Mouse (Mus musculus): ENCODE results near the gene Fblim1. TPM values are rescaled to one million over a fixed set of nuclear protein-coding genes. Genes with fewer than 3 reads are reported as not detected.

Fblim1 gene
- polyA plus RNA-seq, 1 experiment from 2014 or later, result 94.6 TPM

GRCm38 (mm10) chr4:141600364-141600763, 5.5 kb downstream of the Fblim1 start:
- Histone ChIP-seq H3K4me2 (ENCODE audit: low read length) (peak overlapping the region; percentile 63), H3K9ac (ENCODE audit: low read length) (peak overlapping the region; percentile 92; the same call in 1 of the 2 replicates), H3K4me1 (replicated peaks; ENCODE audit: control insufficient read depth, insufficient read depth, low read length) (peaks cover 28% of the 10 kb centered on the region), H3K4me3 (ENCODE audit: low read depth, low read length) (no peak overlapping the region), H3K27ac (ENCODE audit: low read depth) (peak overlapping the region; percentile 96), H3K27me3 (replicated peaks; ENCODE audit: control insufficient read depth, insufficient read depth, low read length) (no peaks in the 10 kb centered on the region), H3K9me3 (ENCODE audit: control insufficient read depth, low read length) (no peaks in the 10 kb centered on the region), H3K36me3 (ENCODE audit: control insufficient read depth, insufficient read depth, low read length) (peaks cover 3% of the 10 kb centered on the region)
- DNase-seq (ENCODE audit: low spot score) (peak; percentile 63), ATAC-seq (replicated peaks; ENCODE audit: low FRiP score, low TSS enrichment, low read depth) (no peak)
- 21% methylated on average over 6 of the region's 6 CpGs for WGBS

- Histone ChIP-seq H3K4me1 (replicated peaks; ENCODE audit: control insufficient read depth, insufficient read depth, low read length) (peaks cover 19% of the 10 kb centered on the region), H3K4me2 (ENCODE audit: low read length) (peak overlapping the region; percentile 63), H3K36me3 (ENCODE audit: control insufficient read depth, insufficient read depth, low read length) (peaks cover 12% of the 10 kb centered on the region), H3K4me3 (ENCODE audit: low read depth, low read length) (peak overlapping the region; percentile 81), H3K27me3 (replicated peaks; ENCODE audit: control insufficient read depth, insufficient read depth, low read length) (no peaks in the 10 kb centered on the region), H3K27ac (ENCODE audit: low read depth) (peak overlapping the region; percentile 96), H3K9ac (ENCODE audit: low read length) (peak overlapping the region; percentile 92), H3K9me3 (ENCODE audit: control insufficient read depth, low read length) (no peaks in the 10 kb centered on the region)
- WGBS, result under 1% methylated on average over 51 of the region's 57 CpGs
- DNase-seq (ENCODE audit: low spot score) (peak; percentile 76), ATAC-seq (replicated peaks; ENCODE audit: low FRiP score, low TSS enrichment, low read depth) (peak; percentile 36)
Observed at GRCm38 (mm10) chr4:141599251-141600141, 6.4 kb downstream of the Fblim1 start.

GRCm38 (mm10) chr4:141598894-141599250, 7.0 kb downstream of the Fblim1 start:
- DNase-seq (ENCODE audit: low spot score) (no peak), ATAC-seq (replicated peaks; ENCODE audit: low FRiP score, low TSS enrichment, low read depth) (no peak)
- Histone ChIP-seq H3K4me1 (replicated peaks; ENCODE audit: control insufficient read depth, insufficient read depth, low read length) (peaks cover 13% of the 10 kb centered on the region), H3K9me3 (ENCODE audit: control insufficient read depth, low read length) (no peaks in the 10 kb centered on the region), H3K4me2 (ENCODE audit: low read length) (peak overlapping the region; percentile 63), H3K27me3 (replicated peaks; ENCODE audit: control insufficient read depth, insufficient read depth, low read length) (no peaks in the 10 kb centered on the region), H3K4me3 (ENCODE audit: low read depth, low read length) (peak overlapping the region; percentile 81), H3K9ac (ENCODE audit: low read length) (peak overlapping the region; percentile 92), H3K27ac (ENCODE audit: low read depth) (peak overlapping the region; percentile 96), H3K36me3 (ENCODE audit: control insufficient read depth, insufficient read depth, low read length) (peaks cover 18% of the 10 kb centered on the region)
- 3% methylated on average over 9 of the region's 9 CpGs for WGBS

- Histone ChIP-seq H3K9ac (ENCODE audit: low read length) (peak overlapping the region; percentile 92), H3K27me3 (replicated peaks; ENCODE audit: control insufficient read depth, insufficient read depth, low read length) (no peaks in the 10 kb centered on the region), H3K36me3 (ENCODE audit: control insufficient read depth, insufficient read depth, low read length) (peaks cover 21% of the 10 kb centered on the region), H3K4me3 (ENCODE audit: low read depth, low read length) (peak overlapping the region; percentile 81), H3K4me1 (replicated peaks; ENCODE audit: control insufficient read depth, insufficient read depth, low read length) (peaks cover 11% of the 10 kb centered on the region), H3K27ac (ENCODE audit: low read depth) (peak overlapping the region; percentile 96), H3K4me2 (ENCODE audit: low read length) (peak overlapping the region; percentile 63), H3K9me3 (ENCODE audit: control insufficient read depth, low read length) (no peaks in the 10 kb centered on the region)
- DNase-seq (ENCODE audit: low spot score) (peak; percentile 82), ATAC-seq (replicated peaks; ENCODE audit: low FRiP score, low TSS enrichment, low read depth) (peak; percentile 58)
- 2% methylated on average over 19 of the region's 19 CpGs for WGBS
Observed at GRCm38 (mm10) chr4:141598199-141598893, 7.5 kb downstream of the Fblim1 start.

GRCm38 (mm10) chr4:141596700-141597328, 9.1 kb downstream of the Fblim1 start:
- ATAC-seq (replicated peaks; ENCODE audit: low FRiP score, low TSS enrichment, low read depth) (no peak), DNase-seq (ENCODE audit: low spot score) (no peak)
- Histone ChIP-seq H3K9me3 (ENCODE audit: control insufficient read depth, low read length) (no peaks in the 10 kb centered on the region), H3K36me3 (ENCODE audit: control insufficient read depth, insufficient read depth, low read length) (peaks cover 36% of the 10 kb centered on the region), H3K4me2 (ENCODE audit: low read length) (no peak overlapping the region), H3K27me3 (replicated peaks; ENCODE audit: control insufficient read depth, insufficient read depth, low read length) (no peaks in the 10 kb centered on the region), H3K9ac (ENCODE audit: low read length) (no peak overlapping the region), H3K4me1 (replicated peaks; ENCODE audit: control insufficient read depth, insufficient read depth, low read length) (peaks cover 11% of the 10 kb centered on the region), H3K4me3 (ENCODE audit: low read depth, low read length) (no peak overlapping the region), H3K27ac (ENCODE audit: low read depth) (no peak overlapping the region)
- WGBS, result 91% methylated on average over 8 of the region's 8 CpGs

GRCm38 (mm10) chr4:141595605-141596268, 10.2 kb downstream of the Fblim1 start:
- H3K4me2 ChIP-seq (ENCODE audit: low read length), result no peak overlapping the region
- WGBS, result 66% methylated on average over 9 of the region's 9 CpGs
- peaks cover 40% of the 10 kb centered on the region for H3K36me3 ChIP-seq (ENCODE audit: control insufficient read depth, insufficient read depth, low read length)
- H3K9ac ChIP-seq (ENCODE audit: low read length), result no peak overlapping the region
- H3K27ac ChIP-seq (ENCODE audit: low read depth), result no peak overlapping the region
- no peaks in the 10 kb centered on the region for H3K9me3 ChIP-seq (ENCODE audit: control insufficient read depth, low read length)
- peaks cover 11% of the 10 kb centered on the region for H3K4me1 ChIP-seq (replicated peaks; ENCODE audit: control insufficient read depth, insufficient read depth, low read length)
- no peak overlapping the region for H3K4me3 ChIP-seq (ENCODE audit: low read depth, low read length)
- no peaks in the 10 kb centered on the region for H3K27me3 ChIP-seq (replicated peaks; ENCODE audit: control insufficient read depth, insufficient read depth, low read length)
- no peak for DNase-seq (ENCODE audit: low spot score)
- ATAC-seq (replicated peaks; ENCODE audit: low FRiP score, low TSS enrichment, low read depth), result peak; percentile 17; the same call in 1 of the 2 replicates

DNA sequence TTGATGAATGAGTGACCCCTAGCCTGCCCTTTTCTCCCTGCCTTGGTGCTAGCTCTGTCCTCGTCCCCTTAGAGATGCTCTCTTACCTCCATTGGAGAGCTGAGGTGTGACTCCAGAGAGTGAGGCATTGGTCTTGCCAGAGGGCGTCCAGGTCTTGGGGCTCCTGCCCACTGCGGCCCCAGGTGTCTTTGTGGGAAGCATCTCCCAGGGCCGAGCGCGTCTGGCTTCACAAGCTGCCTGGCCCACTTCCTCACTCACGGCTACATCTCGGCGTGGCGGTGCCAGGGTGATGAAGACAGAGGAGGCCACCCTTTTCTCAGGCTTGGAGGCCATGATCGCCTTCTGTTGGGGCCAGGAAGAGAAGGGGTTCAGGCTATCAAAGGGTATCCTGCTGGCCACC, 10.8 kb downstream of the Fblim1 start:
- Histone ChIP-seq H3K9me3 (ENCODE audit: control insufficient read depth, low read length) (no peaks in the 10 kb centered on the region), H3K36me3 (ENCODE audit: control insufficient read depth, insufficient read depth, low read length) (peaks cover 45% of the 10 kb centered on the region), H3K4me2 (ENCODE audit: low read length) (no peak overlapping the region), H3K27ac (ENCODE audit: low read depth) (no peak overlapping the region), H3K4me1 (replicated peaks; ENCODE audit: control insufficient read depth, insufficient read depth, low read length) (peaks cover 9% of the 10 kb centered on the region), H3K9ac (ENCODE audit: low read length) (no peak overlapping the region), H3K4me3 (ENCODE audit: low read depth, low read length) (no peak overlapping the region), H3K27me3 (replicated peaks; ENCODE audit: control insufficient read depth, insufficient read depth, low read length) (no peaks in the 10 kb centered on the region)
- no peak for ATAC-seq (replicated peaks; ENCODE audit: low FRiP score, low TSS enrichment, low read depth)
- 93% methylated on average over 11 of the region's 11 CpGs for WGBS
- no peak for DNase-seq (ENCODE audit: low spot score)

DNA sequence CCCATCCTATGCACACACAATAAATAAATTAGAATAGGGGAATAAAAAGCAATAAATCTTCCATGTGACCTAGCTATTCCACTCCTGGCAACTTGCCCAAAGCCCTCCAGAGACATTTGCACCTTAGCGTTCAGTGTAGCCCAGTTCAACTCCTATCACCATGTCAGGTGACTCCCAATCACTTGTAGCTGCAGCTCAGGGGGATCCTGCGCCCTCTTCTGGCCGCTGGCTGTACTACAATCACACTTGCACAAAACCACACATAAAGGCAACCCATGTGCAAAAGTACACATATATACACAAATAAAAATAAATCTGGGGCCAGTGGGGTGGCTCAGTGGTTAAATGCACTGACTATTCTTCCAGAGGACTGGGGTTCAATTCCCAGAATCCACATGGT, 14.3 kb downstream of the Fblim1 start:
- ATAC-seq (replicated peaks; ENCODE audit: low FRiP score, low TSS enrichment, low read depth) (peak; percentile 34; the same call in 1 of the 2 replicates), DNase-seq (ENCODE audit: low spot score) (peak; percentile 81)
- Histone ChIP-seq H3K36me3 (ENCODE audit: control insufficient read depth, insufficient read depth, low read length) (peaks cover 79% of the 10 kb centered on the region), H3K27me3 (replicated peaks; ENCODE audit: control insufficient read depth, insufficient read depth, low read length) (no peaks in the 10 kb centered on the region), H3K27ac (ENCODE audit: low read depth) (no peak overlapping the region), H3K4me2 (ENCODE audit: low read length) (no peak overlapping the region), H3K4me3 (ENCODE audit: low read depth, low read length) (no peak overlapping the region), H3K9me3 (ENCODE audit: control insufficient read depth, low read length) (no peaks in the 10 kb centered on the region), H3K9ac (ENCODE audit: low read length) (no peak overlapping the region), H3K4me1 (replicated peaks; ENCODE audit: control insufficient read depth, insufficient read depth, low read length) (no peaks in the 10 kb centered on the region)
- 21% methylated on average over 3 of the region's 3 CpGs for WGBS
